Mouse (Mus musculus) c-Kit-positive CD71-negative TER-119-negative erythroid progenitor cells, embryonic 14.5 days (primary cell): ENCODE measurements around the gene Mllt3.

Experiments
- DNase-seq: peaks from one replicate; pipeline ENCODE4 v3.0.0-alpha.2; 2013; ENCODE audit warnings: low read depth

Gene Mllt3

DNA sequence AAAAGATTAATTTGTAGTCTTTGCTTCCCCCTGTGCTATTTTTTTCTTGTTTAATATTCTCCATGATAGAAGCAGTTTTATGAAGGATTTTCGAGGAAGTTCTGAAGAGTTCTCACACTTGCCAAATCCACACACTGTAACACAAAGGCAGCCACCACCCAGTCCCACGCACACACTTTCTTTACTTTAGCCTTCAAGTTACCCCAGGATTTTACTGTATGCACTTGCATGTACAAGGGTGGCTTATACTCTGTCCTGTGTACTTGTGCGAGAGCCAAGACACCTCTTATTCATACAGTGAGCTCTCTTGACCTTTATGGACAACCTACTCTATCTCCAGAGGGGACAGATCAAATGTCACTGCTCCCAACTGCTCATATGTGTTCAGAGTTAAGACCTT is 209.5 kb downstream of the Mllt3 start:
- DNase-seq, result no peak

DNA sequence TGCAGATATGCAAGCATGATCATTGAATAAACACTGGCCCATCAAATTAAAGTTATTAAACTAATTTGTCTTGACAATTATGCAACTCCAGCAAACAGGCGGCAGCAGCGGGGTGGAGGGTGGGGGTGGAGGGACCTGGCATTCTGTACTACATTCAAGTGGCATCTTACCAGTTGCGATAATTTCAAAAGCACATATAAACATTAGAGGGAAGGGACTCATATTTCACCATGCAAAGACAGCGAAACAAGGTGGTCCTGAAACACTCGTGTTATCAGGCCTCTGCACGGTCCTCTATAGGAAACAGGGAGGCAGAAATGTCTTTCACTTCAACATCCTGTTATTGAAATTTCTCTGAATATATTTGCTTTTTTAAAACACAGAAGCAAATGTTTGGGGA is 210.0 kb downstream of the Mllt3 start:
- no peak for DNase-seq

DNA sequence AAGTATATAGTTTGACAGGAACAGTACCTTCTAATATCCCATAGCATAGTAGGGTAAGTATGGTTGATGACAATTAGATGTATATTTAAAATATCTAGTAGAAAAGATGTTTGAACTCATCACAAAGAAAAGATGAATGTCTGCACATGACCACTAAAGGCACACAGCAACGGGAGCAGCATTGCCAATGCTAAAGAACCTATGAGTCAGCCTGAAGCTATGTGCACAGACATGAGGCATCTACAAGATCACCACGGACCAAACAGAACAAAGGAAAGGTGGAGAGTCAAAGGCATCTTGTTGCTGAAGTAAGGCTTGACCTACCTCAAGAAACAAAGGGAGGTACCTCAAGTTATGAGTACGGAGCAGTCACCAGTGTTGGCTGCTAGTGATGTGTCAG is 212.3 kb downstream of the Mllt3 start:
- DNase-seq, result no peak

DNA sequence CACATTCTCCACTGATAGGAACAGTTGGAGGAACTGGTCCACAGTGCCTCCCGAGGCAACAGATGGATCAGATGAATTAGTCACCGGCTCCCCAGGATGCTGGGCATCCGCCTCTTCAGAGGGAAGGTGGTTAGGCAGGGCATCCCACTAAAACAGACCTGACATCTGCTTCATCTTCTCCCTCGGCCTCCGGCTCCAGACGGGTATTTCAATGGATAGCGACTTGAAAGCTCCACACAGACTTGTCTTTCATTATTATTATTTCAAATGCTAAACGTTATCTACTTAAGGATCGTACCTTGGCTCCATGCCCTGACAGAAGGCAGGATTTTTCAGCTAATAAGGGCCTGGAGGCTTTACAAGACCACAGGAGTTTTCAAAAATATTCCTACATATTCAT is 214.0 kb downstream of the Mllt3 start:
- no peak for DNase-seq

GRCm38 (mm10) chr4:87818276-87818675 is 214.9 kb downstream of the Mllt3 start:
- DNase-seq, result no peak

- no peak for DNase-seq
Measured at GRCm38 (mm10) chr4:87815465-87816108, 217.6 kb downstream of the Mllt3 start.

- no peak for DNase-seq
Measured at GRCm38 (mm10) chr4:87811899-87812298, 221.3 kb downstream of the Mllt3 start.

DNA sequence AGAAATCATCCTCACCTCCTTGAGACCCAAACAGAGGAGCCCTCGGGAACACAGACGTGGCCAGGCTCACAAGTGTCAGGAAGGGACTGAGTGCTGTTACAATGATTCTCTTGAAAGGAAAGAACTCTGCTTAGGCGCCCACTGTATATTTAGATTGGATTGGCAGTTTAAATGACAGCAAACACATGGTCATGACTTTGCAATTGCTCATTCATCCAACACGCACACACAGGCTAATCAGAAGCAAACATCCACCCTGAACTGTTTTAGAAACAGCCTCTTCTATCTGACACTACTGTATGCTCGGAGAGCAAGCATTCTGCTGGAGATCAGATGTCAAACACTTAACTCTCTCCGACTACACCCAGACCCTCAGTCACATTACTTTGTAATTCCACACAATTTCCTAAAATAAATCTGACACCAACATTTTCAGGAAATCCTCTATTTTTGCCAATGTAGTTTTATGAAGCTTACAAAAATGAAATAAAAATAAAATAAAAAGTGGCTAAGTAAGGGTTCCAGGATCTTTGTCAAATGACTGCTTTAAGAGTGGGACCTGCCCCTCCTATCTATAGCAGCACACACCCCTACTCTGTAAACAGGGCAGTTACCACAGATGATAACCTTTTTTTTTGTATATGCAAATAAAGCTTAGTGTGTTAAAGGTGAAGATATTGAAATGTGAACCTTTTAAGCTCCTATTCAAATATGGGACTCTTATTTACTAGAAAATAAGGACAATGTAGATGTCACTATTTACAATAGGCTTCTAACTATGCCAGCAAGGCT is 226.8 kb downstream of the Mllt3 start:
- DNase-seq, result peak; percentile 19

DNA sequence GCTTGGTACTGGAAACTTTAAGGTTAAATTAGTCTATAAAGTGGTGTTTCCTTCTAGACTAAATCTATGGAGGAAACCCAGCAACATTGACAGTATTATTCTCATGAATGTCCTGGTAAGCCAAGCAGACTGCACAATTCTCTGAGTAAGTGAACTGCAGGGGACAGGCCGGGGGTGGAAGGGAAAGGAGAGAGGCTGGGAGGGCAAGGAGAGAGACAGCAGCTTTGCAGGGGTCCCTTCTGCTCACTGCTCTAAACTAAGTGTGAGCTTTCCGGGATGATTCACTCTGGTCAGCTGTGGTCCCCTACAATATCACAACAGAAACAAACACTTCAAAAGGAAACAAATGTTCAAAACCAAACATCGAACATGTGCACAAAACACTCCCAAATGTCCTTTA is 228.6 kb downstream of the Mllt3 start:
- no peak for DNase-seq

DNA sequence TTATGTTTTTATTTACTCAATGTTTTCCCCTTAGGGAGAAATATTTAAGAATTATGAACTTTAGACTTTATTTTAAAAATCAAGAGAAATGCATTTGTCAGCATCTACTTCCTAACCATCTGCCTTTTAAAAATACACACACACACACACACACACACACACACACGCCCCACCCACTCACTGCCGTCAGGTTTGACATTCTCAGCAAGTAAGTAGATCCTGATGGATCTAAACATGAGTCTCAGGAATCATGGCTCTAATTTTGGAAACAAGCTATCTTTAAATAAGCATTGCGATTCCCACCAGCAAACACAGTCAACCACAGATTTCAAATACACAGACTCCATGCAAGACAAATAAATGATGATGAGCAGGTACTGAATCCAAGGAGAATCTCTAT is 229.9 kb downstream of the Mllt3 start:
- DNase-seq, result no peak

DNA sequence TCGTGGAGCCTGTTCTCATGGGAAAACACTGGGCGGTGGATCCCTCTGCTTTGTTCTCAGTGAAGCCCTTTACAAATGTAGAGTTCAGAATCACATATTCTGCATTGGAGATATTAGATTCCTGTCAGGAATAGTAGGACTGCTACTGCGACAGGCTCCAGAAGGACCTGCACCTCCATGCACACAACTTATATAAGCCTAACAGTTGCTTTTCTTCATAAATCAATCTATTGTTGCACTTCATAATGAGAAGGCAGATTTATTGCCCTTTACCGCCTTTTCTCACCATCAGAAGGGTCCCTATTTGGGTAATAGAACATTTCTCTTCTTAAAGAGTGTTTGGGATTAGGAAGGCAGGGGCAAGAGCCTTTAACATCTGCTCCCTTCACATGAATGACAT is 231.0 kb downstream of the Mllt3 start:
- no peak for DNase-seq

DNA sequence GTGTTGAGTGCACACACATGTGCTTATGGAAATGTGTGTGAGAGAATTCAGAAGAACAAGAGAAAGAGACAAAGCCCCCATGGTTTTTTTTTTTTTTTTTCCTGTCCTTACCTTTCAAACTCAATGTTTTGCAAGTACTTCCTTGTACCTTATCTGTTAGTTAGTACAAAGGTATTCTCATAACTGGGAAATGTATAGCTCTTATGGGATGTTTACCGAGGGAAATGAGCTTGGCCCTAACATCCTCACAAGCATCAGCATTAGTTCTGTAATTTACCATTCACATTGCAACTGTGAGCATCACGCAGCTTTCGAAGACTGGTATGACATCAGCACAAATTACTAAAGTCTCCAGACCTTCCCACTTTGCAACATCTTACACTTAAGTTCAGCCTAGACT is 231.8 kb downstream of the Mllt3 start:
- no peak for DNase-seq

GRCm38 (mm10) chr4:87800276-87800675 is 232.9 kb downstream of the Mllt3 start:
- no peak for DNase-seq

DNA sequence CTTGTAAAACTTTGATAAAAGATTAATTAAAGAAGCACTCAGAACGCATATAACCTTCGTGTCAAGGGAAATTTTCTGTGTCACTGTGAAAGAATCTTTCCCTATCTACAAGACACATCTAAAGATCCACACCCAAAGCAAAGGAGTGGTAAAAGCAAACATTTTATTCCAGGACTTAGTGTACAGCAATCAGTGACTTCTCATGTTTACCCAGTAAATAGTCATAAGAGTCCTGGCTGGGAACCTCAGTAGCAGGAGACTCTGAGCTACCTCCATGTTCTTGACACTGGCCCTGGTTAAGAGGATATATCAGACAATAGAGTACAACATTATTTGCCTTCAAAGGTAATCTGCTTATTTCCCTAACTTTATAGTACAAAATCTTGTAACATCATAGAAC is 233.7 kb downstream of the Mllt3 start:
- no peak for DNase-seq

DNA sequence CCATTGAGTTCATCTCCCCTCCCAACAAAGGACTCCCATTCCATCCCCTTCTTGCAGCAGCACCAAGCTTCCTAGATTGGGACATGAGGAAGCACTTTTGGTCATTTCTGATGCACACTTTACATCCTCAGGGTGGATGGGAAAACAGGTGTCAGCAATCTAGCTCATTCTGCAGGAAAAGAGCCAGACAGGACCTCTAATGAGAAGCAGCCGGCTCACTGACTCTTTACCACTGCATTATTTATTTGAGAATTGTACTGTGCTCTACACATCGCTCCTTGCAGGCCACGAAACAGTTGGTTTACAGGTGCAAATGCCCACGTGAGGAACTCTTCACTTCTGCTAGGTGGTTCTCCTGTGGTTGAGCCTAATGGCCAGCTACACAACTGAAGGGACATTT is 237.9 kb downstream of the Mllt3 start:
- no peak for DNase-seq

DNA sequence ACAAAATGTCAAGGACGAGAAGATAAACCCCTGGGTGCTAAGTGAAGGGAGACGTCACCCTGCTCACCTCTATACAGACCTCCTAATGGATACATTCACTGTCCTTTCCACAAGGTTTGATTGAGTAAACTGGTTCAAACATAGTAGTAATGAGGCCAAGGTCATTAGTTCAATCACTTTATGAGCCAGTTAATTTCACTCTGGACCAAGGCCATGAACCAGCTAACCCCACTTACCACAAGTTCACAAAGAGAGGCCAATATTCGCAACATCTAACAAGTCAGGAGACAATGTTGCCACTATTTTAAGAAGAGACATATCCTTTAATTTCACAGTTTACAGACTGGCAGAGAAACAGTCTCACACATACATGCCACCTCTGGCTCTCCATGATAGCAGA is 238.9 kb downstream of the Mllt3 start:
- no peak for DNase-seq

GRCm38 (mm10) chr4:87792511-87792910 is 240.7 kb downstream of the Mllt3 start:
- DNase-seq, result no peak

GRCm38 (mm10) chr4:87789446-87789845 is 243.7 kb downstream of the Mllt3 start:
- DNase-seq, result no peak

GRCm38 (mm10) chr4:87788691-87789090 is 244.5 kb downstream of the Mllt3 start:
- peak; percentile 26 for DNase-seq

- DNase-seq, result no peak
Measured at GRCm38 (mm10) chr4:87785132-87786074, 247.8 kb downstream of the Mllt3 start.

- no peak for DNase-seq
Measured at GRCm38 (mm10) chr4:87783809-87784208, 249.4 kb downstream of the Mllt3 start.

DNA sequence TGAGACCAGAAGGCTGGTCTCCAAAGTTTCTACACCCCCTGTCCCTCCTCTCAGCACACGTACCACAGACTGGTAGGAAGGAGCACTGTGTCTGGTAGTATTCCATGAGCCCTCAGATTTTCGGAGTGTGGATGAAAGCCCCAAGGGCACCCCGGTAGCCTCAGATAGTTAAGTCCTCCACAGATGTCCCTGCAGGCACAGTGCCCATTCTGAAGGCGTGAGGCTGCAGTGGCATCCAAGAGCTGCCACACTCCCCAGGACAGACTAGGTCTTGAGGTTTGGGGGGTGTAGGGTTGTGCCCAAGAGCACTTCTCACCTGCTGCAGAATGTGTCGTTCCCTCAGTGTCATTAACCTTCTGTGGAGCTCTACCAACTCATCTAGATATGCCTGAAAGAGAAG is 251.2 kb downstream of the Mllt3 start:
- DNase-seq, result no peak

DNA sequence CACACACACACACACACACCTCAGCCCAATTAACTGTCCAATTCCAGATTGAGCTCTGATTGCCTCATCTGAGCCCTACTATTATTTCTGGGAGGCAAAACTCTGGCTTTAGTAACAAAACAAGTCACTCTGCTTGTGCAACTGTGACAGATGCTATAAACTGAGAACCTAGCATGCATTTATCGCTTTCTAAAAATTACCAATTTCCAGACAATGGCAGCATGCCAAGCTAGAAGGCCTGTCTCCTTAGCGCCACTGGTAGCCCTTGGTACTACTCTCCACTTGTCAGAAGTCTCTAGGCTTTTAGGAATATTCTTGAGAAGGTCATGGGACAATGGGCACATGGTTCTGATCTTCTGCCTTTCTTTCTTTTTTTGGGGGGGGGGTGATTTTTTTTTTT is 257.4 kb downstream of the Mllt3 start:
- no peak for DNase-seq
